In genomic region chr9:15004298-15004685, GRCm38 (mm10) we compare ENCODE assay signal across 13 mouse cellular contexts. TPM values are rescaled to one million over a fixed set of nuclear protein-coding genes. Genes with fewer than 3 reads are reported as not detected.
DNase-seq lines count a peak whose midpoint lies in the region; ATAC-seq and TF ChIP-seq lines count a peak whose summit lies in the region.
"Had no signal": no experiment of that assay in that cellular context is flagged by ENCODE, and none has a peak within 500 bp of the region (broad histone marks: within the 10 kb centered on the region; RNA-seq: fewer than 3 reads in every experiment).

No protein-coding gene starts in this region.

- H3K9ac ChIP-seq in forebrain, embryonic 16.5 days (replicated peaks; ENCODE audit: low read depth, low read length): no peak overlapping the region
- no peak overlapping the region for H3K9ac ChIP-seq in lung, postnatal 0 days (replicated peaks; ENCODE audit: low read depth)
- no peak overlapping the region for H3K9ac ChIP-seq in limb, embryonic 12.5 days (replicated peaks)

- peaks cover 64% of the 10 kb centered on the region for H3K36me3 ChIP-seq in forebrain, embryonic 10.5 days (replicated peaks)
- H3K36me3 ChIP-seq in forebrain, embryonic 16.5 days (ENCODE audit: control insufficient read depth, insufficient read depth): peaks cover 26% of the 10 kb centered on the region
- peaks cover 7% of the 10 kb centered on the region; the same call in 1 of the 2 replicates for H3K36me3 ChIP-seq in lung, postnatal 0 days (ENCODE audit: insufficient read depth, low read length)
- H3K36me3 ChIP-seq in limb, embryonic 12.5 days: peaks cover 48% of the 10 kb centered on the region

- no peaks in the 10 kb centered on the region for H3K27me3 ChIP-seq in forebrain, embryonic 10.5 days (ENCODE audit: poor library complexity, severe bottlenecking)
- no peaks in the 10 kb centered on the region for H3K27me3 ChIP-seq in forebrain, embryonic 16.5 days (replicated peaks; ENCODE audit: control insufficient read depth, insufficient read depth, low read length)
- no peaks in the 10 kb centered on the region for H3K27me3 ChIP-seq in lung, postnatal 0 days (replicated peaks; ENCODE audit: insufficient read depth, low read length)
- no peaks in the 10 kb centered on the region for H3K27me3 ChIP-seq in limb, embryonic 12.5 days

- no peak for DNase-seq in forebrain, embryonic 10.5 days (ENCODE audit: extremely low spot score, low spot score)
- DNase-seq in lung, postnatal 0 days (ENCODE audit: low spot score): no peak
- no peak for DNase-seq in lung, adult 18-20 months
- no peak for DNase-seq in frontal cortex, postnatal 25 days (ENCODE audit: low spot score in 2 of 2)
- DNase-seq: heart, adult 18-20 months; kidney, adult 11 months; kidney, postnatal 36 days; layer of hippocampus, postnatal 36 days had no signal

- peak overlapping the region; percentile 72; the same call in 1 of the 2 replicates for H3K27ac ChIP-seq in forebrain, embryonic 10.5 days
- no peak overlapping the region for H3K27ac ChIP-seq in forebrain, embryonic 16.5 days (ENCODE audit: low read length)
- no peak overlapping the region for H3K27ac ChIP-seq in lung, postnatal 0 days (ENCODE audit: low read length)
- 0 out of 2 replicates have a peak overlapping the region, but pooled peaks have one; percentile 50 for H3K27ac ChIP-seq in limb, embryonic 12.5 days

- H3K4me3 ChIP-seq in forebrain, embryonic 10.5 days: no peak overlapping the region
- no peak overlapping the region for H3K4me3 ChIP-seq in forebrain, embryonic 16.5 days (replicated peaks; ENCODE audit: low read length)
- H3K4me3 ChIP-seq in lung, postnatal 0 days (ENCODE audit: low read depth, low read length): no peak overlapping the region
- H3K4me3 ChIP-seq in limb, embryonic 12.5 days (replicated peaks): no peak overlapping the region
- H3K4me3 ChIP-seq: erythroblast, embryonic 14.5 days had no signal

- 61% methylated on average over 9 of the region's 9 CpGs for WGBS in forebrain, embryonic 10.5 days
- 83% methylated on average over 9 of the region's 9 CpGs for WGBS in forebrain, embryonic 16.5 days
- 73% methylated on average over 9 of the region's 9 CpGs for WGBS in lung, postnatal 0 days
- 54% methylated on average over 9 of the region's 9 CpGs for WGBS in limb, embryonic 12.5 days

- H3K4me1 ChIP-seq in forebrain, embryonic 10.5 days: peaks cover 38% of the 10 kb centered on the region
- H3K4me1 ChIP-seq in forebrain, embryonic 16.5 days (replicated peaks; ENCODE audit: control insufficient read depth, insufficient read depth, low read length): peaks cover 8% of the 10 kb centered on the region
- H3K4me1 ChIP-seq in lung, postnatal 0 days (ENCODE audit: insufficient read depth, low read depth, low read length): no peaks in the 10 kb centered on the region
- peaks cover 15% of the 10 kb centered on the region for H3K4me1 ChIP-seq in limb, embryonic 12.5 days (replicated peaks)

- no peak for TF ChIP-seq CTCF in lung, postnatal 0 days (IDR thresholded peaks at IDR 0.05)

- TF ChIP-seq EP300 in lung, postnatal 0 days (IDR thresholded peaks at IDR 0.05): no peak

- H3K9me3 ChIP-seq in forebrain, embryonic 10.5 days: no peaks in the 10 kb centered on the region
- no peaks in the 10 kb centered on the region for H3K9me3 ChIP-seq in forebrain, embryonic 16.5 days (ENCODE audit: control insufficient read depth, low read length)
- H3K9me3 ChIP-seq in lung, postnatal 0 days (ENCODE audit: low read length): no peaks in the 10 kb centered on the region
- H3K9me3 ChIP-seq in limb, embryonic 12.5 days: no peaks in the 10 kb centered on the region

- H3K4me2 ChIP-seq in forebrain, embryonic 16.5 days (ENCODE audit: low read length): no peak overlapping the region
- no peak overlapping the region for H3K4me2 ChIP-seq in lung, postnatal 0 days (replicated peaks; ENCODE audit: low read depth, low read length)
- H3K4me2 ChIP-seq in limb, embryonic 12.5 days: no peak overlapping the region

- no peak for ATAC-seq in forebrain, embryonic 16.5 days
- 0 out of 2 replicates have a peak, but pooled peaks have one; percentile 21 for ATAC-seq in lung, postnatal 0 days
- ATAC-seq in activated CD4-positive, CD25-positive, alpha-beta regulatory T cell, adult 4 months: peak; percentile 72
- ATAC-seq in limb, embryonic 12.5 days (ENCODE audit: insufficient number of reproducible peaks, insufficient read depth, low FRiP score, low TSS enrichment, low read depth): no peak
- ATAC-seq in megakaryocyte-erythroid progenitor cell, adult 5-6 weeks (replicated peaks; ENCODE audit: low FRiP score, low TSS enrichment, poor library complexity, severe bottlenecking): no peak

RNA-seq across cellular contexts. Expression of gene Panx1, which starts 41.0 kb away (rescaled TPM):
- polyA plus RNA-seq in forebrain, embryonic 10.5 days (2016; fragmentation: Nextera tagmentation; extraction: Ambion mirVana): 68.8 and 69.9 TPM in 2 replicates
- 136 and 138 TPM in 2 replicates for polyA plus RNA-seq in forebrain, embryonic 16.5 days (2015; fragmentation: Nextera tagmentation; extraction: Ambion mirVana)
- polyA plus RNA-seq in lung, postnatal 0 days (2015; fragmentation: Nextera tagmentation; extraction: Ambion mirVana): 19.7 and 20.0 TPM in 2 replicates
- polyA plus RNA-seq in activated CD4-positive, CD25-positive, alpha-beta regulatory T cell, adult 4 months (2017; shearing (Covaris generic)): 10 to 100 TPM; 27.2 to 27.5 TPM
- 66.4 and 71.5 TPM in 2 replicates for polyA plus RNA-seq in limb, embryonic 12.5 days (2016; fragmentation: Nextera tagmentation; extraction: Ambion mirVana)
- total RNA-seq in megakaryocyte-erythroid progenitor cell, adult 5-6 weeks (2014; fragmentation: Nextera tagmentation): 3.9 and 19.7 TPM in 2 replicates
- 5.2 and 5.4 TPM in 2 replicates for total RNA-seq in megakaryocyte-erythroid progenitor cell, adult 5-6 weeks (2017)

Comparison
In these comparisons a context has a peak if more than half of its experiments do, and no peak if none do; other contexts are left out.
1. H3K27ac ChIP-seq: peak in forebrain, embryonic 10.5 days (single experiment) and limb, embryonic 12.5 days (single experiment); none in forebrain, embryonic 16.5 days (single experiment) and lung, postnatal 0 days (single experiment).
2. ATAC-seq: peak in lung, postnatal 0 days (single experiment) and activated CD4-positive, CD25-positive, alpha-beta regulatory T cell, adult 4 months (single experiment); none in forebrain, embryonic 16.5 days (single experiment), limb, embryonic 12.5 days (single experiment) and megakaryocyte-erythroid progenitor cell, adult 5-6 weeks (single experiment).